Mouse (Mus musculus): ENCODE data around the gene Slc39a3.

Slc39a3 gene

GRCm38 (mm10) chr10:81041458-81042175 is 4.4 kb upstream of the Slc39a3 start:
- DNase-seq: peak; percentile 72

GRCm38 (mm10) chr10:81036251-81036650 is 975 bp downstream of the Slc39a3 start:
- DNase-seq: no peak

DNA sequence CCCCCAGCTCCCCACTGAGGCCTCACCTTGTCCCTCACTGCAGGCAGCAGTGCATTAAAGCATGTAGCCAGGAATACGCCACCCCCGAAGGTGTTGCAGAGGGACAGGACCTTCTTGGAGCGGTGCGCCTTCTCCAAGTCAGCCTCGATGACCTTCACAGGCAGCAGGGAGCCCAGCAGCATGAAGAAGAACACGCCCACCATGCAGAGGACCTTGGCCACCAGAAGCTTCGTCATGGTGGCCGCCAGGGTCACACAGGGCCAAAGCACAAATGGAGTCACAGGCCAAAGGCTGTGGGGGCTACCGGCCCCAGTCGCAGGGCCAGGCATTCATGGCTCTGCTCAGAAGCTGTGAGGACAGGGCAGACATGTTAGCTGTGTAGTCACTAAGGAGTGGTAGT is 3.6 kb downstream of the Slc39a3 start:
- DNase-seq: no peak

DNA sequence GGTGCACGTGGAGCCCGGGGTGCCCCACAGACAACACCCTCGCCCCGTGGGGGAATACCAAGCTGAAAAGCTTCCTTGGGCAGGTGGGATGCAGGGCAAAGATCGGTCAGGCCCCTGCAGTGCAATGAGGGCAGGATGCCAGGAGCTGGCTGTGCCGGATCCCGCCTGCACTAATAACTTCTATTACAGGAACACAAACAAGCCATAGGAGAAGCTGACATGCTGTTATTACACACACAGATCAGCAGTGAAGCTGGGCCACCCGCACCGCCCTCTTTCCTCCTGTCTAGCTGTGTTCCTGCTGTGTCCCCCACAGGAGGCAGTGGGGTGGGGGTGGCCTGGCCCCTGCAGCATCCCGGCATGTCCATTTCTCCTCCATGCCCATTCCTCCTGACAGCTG is 8.2 kb downstream of the Slc39a3 start:
- no peak for DNase-seq

DNA sequence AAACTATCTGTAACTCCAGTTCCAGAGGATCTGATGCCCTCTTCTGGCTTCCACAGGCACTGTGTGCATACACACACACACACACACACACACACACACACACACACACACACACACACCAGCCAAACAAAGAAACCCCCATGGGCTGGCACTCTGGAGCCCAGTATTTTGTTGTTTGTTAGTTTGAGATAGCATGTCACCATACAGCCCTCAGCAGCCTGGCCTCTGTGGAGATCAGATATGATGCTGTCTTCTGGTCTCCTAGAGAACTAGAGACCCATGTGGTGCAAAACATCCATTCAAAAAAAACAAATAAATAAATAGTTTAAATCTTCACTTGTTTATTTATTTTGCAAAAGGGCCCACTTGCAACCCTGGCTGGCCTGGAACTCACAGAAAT is 9.0 kb downstream of the Slc39a3 start:
- no peak for DNase-seq

GRCm38 (mm10) chr10:81027331-81027730 is 9.9 kb downstream of the Slc39a3 start:
- peak; percentile 79 for DNase-seq

DNA sequence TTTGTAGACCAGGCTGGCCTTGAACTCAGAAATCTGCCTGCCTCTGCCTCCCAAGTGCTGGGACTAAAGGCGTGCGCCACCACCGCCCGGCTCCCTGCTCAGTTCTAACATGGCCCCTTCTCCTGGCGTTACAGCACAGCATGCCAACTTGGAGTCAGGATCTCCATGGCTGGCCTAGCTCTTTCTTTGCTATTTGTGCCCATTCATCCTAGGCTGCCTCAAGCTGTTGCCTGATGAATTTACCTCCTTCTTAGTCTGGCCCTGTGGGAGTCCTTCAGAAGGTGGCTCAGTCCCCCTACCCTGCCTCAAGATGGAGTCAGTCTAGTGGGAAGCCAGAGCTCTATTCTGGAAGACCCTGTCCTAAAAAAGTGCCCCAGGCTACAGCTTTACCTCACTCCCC is 10.4 kb downstream of the Slc39a3 start:
- peak; percentile 34 for DNase-seq

DNA sequence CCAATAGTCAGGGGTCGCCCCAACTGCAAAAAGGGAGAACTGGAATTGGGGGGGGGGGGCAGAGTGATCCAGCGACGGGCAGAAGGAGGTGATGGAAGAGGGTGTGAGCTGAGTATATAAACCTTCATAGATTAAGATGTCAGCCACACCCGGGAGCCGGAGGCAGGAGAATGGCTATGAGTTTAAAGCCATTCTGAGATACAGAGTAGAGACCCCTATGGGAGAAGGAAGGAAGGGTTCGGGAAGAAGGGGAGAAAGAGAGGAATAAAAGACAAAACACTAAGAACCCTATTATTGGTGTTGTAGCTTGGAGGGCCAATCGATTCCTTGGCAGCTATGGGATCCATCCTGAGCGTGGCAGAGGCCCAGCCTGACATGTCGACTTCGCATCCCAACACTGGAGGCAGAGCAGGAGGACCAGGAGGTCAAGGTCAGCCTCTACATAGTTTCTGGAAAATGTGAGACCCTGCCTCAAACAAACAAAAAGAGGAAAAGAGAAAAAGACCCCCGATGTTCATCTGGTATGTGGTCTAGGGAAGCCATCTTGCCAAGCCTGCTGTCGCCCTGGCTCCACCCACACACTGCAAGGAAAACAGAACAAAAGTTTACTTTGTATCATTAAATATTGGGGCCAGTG is 11.5 kb downstream of the Slc39a3 start, which contains the start of gene Diras1:
Gene Diras1 (minus strand): TSS at position 24 of the 637 bp plus-strand sequence.
- DNase-seq: no peak

GRCm38 (mm10) chr10:81025047-81025621 is 12.1 kb downstream of the Slc39a3 start:
- peak; percentile 51 for DNase-seq

GRCm38 (mm10) chr10:81024346-81024937 is 12.8 kb downstream of the Slc39a3 start:
- peak; percentile 37 for DNase-seq

GRCm38 (mm10) chr10:81022744-81023143 is 14.5 kb downstream of the Slc39a3 start:
- no peak for DNase-seq

- DNase-seq: no peak
These were observed 15.6 kb downstream of the Slc39a3 start for GRCm38 (mm10) chr10:81021547-81022110.

DNA sequence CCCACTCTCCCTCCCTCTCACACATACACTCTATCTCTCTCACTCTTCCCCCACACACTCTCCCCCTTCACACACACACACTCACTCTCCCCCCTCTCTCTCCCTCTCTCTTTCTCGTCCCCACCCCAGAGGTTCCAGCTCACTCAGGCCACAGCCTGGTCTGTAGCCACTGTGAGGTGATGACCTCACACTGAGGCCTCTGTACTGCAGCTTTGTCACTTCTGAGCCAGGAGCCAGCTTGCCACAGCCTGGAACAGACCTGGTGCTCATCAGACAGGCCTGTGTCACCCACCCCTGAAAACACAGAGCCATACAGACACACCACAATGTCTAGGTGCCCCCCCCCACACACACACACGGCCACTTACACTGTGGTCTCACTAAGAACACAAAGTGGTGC is 17.0 kb downstream of the Slc39a3 start:
- DNase-seq: no peak

GRCm38 (mm10) chr10:81019687-81020086 is 17.5 kb downstream of the Slc39a3 start:
- no peak for DNase-seq

- peak; percentile 50 for DNase-seq
These were observed 18.9 kb downstream of the Slc39a3 start for GRCm38 (mm10) chr10:81018326-81018725.

GRCm38 (mm10) chr10:81016645-81017044 is 20.6 kb downstream of the Slc39a3 start:
- peak; percentile 74 for DNase-seq

DNA sequence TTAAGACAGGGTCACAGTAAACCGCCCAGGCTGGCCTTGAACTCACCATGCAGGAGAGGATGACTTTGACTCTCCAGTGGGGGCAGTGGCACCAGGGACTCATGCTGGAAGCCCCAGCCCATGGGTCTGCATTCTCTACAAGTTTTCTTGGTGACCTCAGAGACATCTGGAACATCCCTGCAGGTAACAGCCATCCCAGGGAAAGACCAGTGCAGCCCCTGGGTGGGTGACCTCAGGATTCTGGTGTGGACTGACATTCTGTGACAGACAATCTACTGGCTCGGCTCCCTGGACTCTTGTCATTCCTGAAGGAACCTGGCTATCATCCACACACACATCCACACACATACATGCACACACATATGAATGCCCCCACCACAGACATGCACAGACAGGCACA is 21.6 kb downstream of the Slc39a3 start:
- no peak for DNase-seq

DNA sequence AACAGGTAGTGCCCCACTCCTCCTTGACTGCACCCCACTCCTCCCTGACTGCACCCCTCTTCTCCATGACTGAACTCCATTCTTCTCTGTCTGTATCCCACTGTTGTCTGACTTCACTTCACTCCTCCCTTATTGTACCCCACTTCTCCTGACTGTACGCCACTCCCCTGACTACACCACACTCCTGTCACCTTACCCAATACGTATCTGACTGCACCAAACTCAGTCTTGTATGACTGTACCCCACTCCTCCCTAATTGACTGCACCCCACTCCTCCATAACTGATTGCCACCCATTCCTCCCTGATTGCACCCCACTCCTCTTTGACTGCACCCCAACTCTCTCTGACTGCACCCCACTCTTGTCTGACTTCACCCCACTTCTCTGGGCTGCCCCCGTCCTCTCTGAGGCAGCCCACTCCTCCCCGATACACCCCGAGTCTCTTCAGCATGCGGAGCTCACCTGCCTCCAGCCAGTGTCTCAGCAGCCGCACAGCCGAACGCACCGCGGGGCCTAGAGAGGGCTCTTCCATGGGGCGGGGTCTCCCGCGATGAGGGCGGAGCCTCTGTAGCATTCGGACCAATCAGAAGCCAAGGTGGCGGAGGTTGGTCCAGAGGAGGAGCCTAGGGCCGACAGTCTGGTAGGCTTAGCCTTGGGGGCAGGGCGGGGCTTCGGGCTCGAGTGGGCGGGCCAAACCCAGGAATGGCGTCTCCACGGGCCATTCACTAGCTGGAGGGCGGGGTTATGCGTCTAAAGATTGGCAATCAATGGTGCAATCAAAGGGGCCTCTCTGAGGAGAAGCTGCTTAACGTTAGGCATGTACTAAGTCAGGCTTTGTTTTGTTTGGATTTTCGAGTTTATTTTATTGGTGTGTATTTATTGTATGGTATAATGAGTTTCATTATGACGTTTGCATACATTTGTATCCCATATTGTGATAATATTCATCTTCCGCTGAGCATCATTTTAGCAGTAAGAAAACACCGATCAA is 22.5 kb downstream of the Slc39a3 start, which contains the start of gene Gng7:
Gene Gng7 (minus strand): TSS at position 553 of the 992 bp plus-strand sequence.
- DNase-seq: peak; percentile 98

DNA sequence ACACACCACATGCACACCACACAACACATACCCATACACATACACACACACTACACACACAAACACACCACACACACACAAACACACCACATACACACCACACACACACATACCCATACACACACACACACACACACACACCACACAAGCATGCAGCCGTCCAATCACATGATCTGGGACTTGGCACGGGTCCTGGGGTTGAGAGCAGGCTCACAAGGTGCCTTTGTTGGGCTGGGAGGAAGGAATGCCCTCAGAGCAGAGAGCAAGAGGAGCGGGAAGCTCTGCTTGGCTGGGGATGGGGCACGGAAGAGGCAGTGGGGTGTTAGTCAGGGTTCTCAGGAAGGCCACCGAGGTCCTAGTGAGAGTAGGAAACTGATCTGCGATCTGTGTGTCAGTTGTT is 26.4 kb downstream of the Slc39a3 start:
- DNase-seq: no peak

- no peak for DNase-seq
These were observed 30.0 kb downstream of the Slc39a3 start for GRCm38 (mm10) chr10:81007240-81007639.

DNA sequence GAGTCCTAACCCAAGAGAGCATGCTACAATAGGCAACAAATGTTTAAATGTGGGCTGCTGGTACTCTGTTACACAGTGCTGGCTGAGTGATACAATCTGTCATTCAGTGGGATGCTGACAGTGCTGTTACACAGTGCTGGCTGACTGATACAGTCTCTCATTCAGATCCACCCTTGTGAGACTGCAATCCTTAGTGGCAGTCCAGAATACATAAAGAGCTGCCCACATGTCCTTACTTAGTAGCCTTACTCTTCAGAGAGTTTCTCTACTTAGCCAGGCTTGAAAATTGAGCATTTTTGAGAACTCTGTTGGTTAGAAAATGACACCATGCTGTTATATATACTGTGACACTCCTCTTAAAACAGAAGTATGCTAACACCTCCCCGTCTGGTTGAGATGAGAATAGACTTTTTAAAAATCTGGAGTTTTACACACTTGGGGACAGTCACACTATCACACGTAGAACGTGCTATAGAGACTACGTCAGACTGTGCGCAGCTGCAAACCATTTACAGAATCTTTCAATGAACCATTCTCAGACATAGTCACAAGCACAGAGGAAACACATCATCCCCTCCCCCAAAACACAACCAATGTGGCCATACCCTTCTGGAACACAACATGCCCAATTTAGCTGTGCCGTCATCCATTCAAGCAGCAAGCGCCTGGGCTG is 31.1 kb downstream of the Slc39a3 start:
- DNase-seq: no peak

All from cerebellum, adult 11 months (tissue).